Mouse (Mus musculus) spleen, postnatal 10 days (tissue): ENCODE measurements at regions not wholly inside any gene's neighbourhood (a gene's known extent, or its start where the extent isn't known, plus 50 kb on each side); places are given as distances from the start of the nearest gene placed in this dataset.
"Not testable (repeated sequence)": the region's sequence is repeated elsewhere in the genome, so short reads cannot be mapped to it uniquely, and the experiment has no call there.

Experiments
- DNase-seq, 2 experiments: peaks; one replicate each; pipeline ENCODE4 v3.0.0; 2021 to 2022; ENCODE audit warnings: low spot score in 2 of 2

- no peak for DNase-seq
Observed at GRCm38 (mm10) chr13:26457487-26458253, 312.3 kb downstream of the Hdgfl1 start.

- no peak for DNase-seq
Observed at GRCm38 (mm10) chr13:26426639-26427038, 343.3 kb downstream of the Hdgfl1 start.

- DNase-seq = no peak
Observed at GRCm38 (mm10) chr13:26424513-26424912, 345.5 kb downstream of the Hdgfl1 start.

- no peak for DNase-seq
Observed at GRCm38 (mm10) chr13:26405757-26406156, 364.2 kb downstream of the Hdgfl1 start.

GRCm38 (mm10) chr13:26404707-26405106, 365.3 kb downstream of the Hdgfl1 start:
- DNase-seq = no peak

GRCm38 (mm10) chr13:26387861-26388621, 381.9 kb downstream of the Hdgfl1 start:
- no peak for DNase-seq

- DNase-seq = no peak
Observed at GRCm38 (mm10) chr13:26382631-26383030, 387.3 kb downstream of the Hdgfl1 start.

- no peak for DNase-seq
Observed at GRCm38 (mm10) chr13:26382154-26382553, 387.8 kb downstream of the Hdgfl1 start.

- DNase-seq = no peak
Observed at GRCm38 (mm10) chr13:26375546-26375945, 394.4 kb downstream of the Hdgfl1 start.

GRCm38 (mm10) chr13:26365911-26366310, 404.1 kb downstream of the Hdgfl1 start:
- DNase-seq = not testable (repeated sequence)

GRCm38 (mm10) chr13:26356341-26356740, 413.6 kb downstream of the Hdgfl1 start:
- no peak for DNase-seq

GRCm38 (mm10) chr13:26354421-26354820, 415.5 kb downstream of the Hdgfl1 start:
- DNase-seq = no peak

GRCm38 (mm10) chr13:26350510-26350909, 419.5 kb downstream of the Hdgfl1 start:
- no peak for DNase-seq

- DNase-seq = no peak
Observed at GRCm38 (mm10) chr13:26338795-26339194, 431.2 kb downstream of the Hdgfl1 start.

- DNase-seq = no peak
Observed at GRCm38 (mm10) chr13:26325066-26325465, 444.9 kb downstream of the Hdgfl1 start.

- DNase-seq = no peak
Observed at GRCm38 (mm10) chr13:26324633-26325032, 445.3 kb downstream of the Hdgfl1 start.

- no peak for DNase-seq
Observed at GRCm38 (mm10) chr13:26318557-26318956, 451.4 kb downstream of the Hdgfl1 start.

GRCm38 (mm10) chr13:26312246-26313010, 457.5 kb downstream of the Hdgfl1 start:
- DNase-seq = no peak

- no peak for DNase-seq
Observed at GRCm38 (mm10) chr13:26284073-26284444, 485.9 kb downstream of the Hdgfl1 start.

GRCm38 (mm10) chr13:26283397-26284072, 486.4 kb downstream of the Hdgfl1 start:
- no peak for DNase-seq

- no peak for DNase-seq
Observed at GRCm38 (mm10) chr13:26282291-26282690, 487.7 kb downstream of the Hdgfl1 start.

GRCm38 (mm10) chr13:26272850-26273249, 497.1 kb downstream of the Hdgfl1 start:
- no peak for DNase-seq
